Mouse (Mus musculus): ENCODE results near the gene Tagln. TPM values are rescaled to one million over a fixed set of nuclear protein-coding genes. Genes with fewer than 3 reads are reported as not detected.

Tagln gene
- polyA plus RNA-seq, 1 experiment from 2014 or later = 3.1 TPM

Small RNA genes lying within 50 kb of the gene (microRNA-seq; reads per million reads assigned to microRNA genes)
- not detected for gene Mir7087

Other genes with a start within 250 kb of the Tagln start
- 16.1 and 19.1 TPM in 2 replicates for gene Cep164, start 107.4 kb downstream of the Tagln start, polyA plus RNA-seq (2015; fragmentation: Nextera tagmentation; extraction: Ambion mirVana)
- gene Bace1, start 97.5 kb downstream of the Tagln start, polyA plus RNA-seq (2015; fragmentation: Nextera tagmentation; extraction: Ambion mirVana) = 33.5 and 35.6 TPM in 2 replicates
- 20.1 and 24.9 TPM in 2 replicates for gene Pcsk7, start 29.6 kb downstream of the Tagln start, polyA plus RNA-seq (2015; fragmentation: Nextera tagmentation; extraction: Ambion mirVana)
- gene Rnf214, start 29.1 kb downstream of the Tagln start, polyA plus RNA-seq (2015; fragmentation: Nextera tagmentation; extraction: Ambion mirVana) = 92.9 and 94.3 TPM in 2 replicates
- gene Sidt2, start 19.2 kb upstream of the Tagln start, polyA plus RNA-seq (2015; fragmentation: Nextera tagmentation; extraction: Ambion mirVana) = 22.6 and 26.3 TPM in 2 replicates
- gene Pafah1b2, start 76.6 kb upstream of the Tagln start, polyA plus RNA-seq (2015; fragmentation: Nextera tagmentation; extraction: Ambion mirVana) = 277 and 295 TPM in 2 replicates
- 4.9 TPM in 2 replicates for gene Sik3, start 76.8 kb upstream of the Tagln start, polyA plus RNA-seq (2015; fragmentation: Nextera tagmentation; extraction: Ambion mirVana)